Mouse (Mus musculus): Measurements from ENCODE around the gene Sec23b. TPM values are rescaled to one million over a fixed set of nuclear protein-coding genes. Genes with fewer than 3 reads are reported as not detected.

Gene Sec23b
- polyA plus RNA-seq, 2 experiments from 2014 or later = 74.5 to 101 TPM

DNA sequence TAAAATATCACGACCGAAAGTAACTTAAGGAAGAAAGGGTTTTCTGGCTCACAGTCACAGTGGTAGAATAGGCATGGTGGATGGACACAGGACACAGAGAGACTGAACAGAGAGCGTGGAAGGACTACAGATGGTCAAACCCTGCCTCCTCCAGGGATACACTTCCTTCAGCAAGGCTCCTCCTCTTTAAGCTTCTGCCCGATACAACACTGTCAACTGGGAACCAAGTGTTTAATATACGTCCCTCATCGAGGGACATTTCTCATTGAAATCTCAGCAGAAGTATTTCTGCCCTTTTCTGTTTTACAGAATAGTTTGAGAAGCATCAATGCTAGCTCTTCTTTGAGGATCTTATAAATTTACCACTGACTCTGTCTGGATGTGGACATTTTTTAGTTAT is 57.9 kb downstream of the Sec23b start:
- no peak for ATAC-seq

GRCm38 (mm10) chr2:144617074-144617874 is 61.2 kb downstream of the Sec23b start:
- no peak for ATAC-seq

DNA sequence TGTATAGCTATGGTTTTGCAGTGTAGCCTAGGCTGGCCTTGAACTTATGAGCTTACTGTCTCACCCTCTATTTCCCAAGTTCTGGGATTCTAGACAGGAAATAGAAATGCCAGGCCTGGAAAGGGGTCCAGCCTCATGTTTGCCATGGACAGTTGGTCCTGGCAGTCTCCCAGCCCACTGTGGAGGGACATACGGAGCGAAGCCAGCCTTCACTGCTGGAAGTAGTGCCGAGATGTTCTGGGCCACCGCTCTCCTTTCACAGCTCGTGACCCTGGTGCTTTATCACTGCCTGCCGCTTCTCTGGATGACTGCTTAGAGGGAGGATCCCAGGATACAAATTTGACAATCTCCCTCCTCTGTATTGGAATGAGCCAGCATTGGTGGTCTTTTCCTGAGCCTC is 65.5 kb downstream of the Sec23b start:
- no peak for ATAC-seq

- ATAC-seq = no peak
These were observed 77.5 kb downstream of the Sec23b start for GRCm38 (mm10) chr2:144633551-144633950.

GRCm38 (mm10) chr2:144634231-144634630 is 78.2 kb downstream of the Sec23b start:
- no peak for ATAC-seq

DNA sequence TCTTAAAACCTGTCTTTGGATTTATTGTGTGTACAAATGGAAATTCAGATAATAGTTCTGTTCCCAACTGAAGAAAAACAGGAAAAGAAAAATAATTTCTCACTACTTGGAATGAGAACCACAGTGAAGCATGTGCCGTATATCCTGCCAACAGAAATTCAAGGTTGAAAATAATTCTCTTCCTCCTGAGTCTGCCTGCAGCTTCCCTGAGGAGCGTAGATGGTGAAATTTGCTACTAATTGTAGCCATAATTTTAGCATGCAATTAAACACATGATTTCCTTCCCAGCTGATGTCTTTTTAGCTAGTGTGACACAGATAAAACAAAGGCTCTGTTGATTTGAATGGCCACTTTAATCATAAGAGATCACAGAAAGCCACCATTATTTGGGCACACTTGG is 78.7 kb downstream of the Sec23b start:
- no peak for ATAC-seq

- peak; percentile 81 for ATAC-seq
These were observed 79.8 kb downstream of the Sec23b start for GRCm38 (mm10) chr2:144635644-144636320.

- no peak for ATAC-seq
These were observed 81.2 kb downstream of the Sec23b start for GRCm38 (mm10) chr2:144637204-144637603.

DNA sequence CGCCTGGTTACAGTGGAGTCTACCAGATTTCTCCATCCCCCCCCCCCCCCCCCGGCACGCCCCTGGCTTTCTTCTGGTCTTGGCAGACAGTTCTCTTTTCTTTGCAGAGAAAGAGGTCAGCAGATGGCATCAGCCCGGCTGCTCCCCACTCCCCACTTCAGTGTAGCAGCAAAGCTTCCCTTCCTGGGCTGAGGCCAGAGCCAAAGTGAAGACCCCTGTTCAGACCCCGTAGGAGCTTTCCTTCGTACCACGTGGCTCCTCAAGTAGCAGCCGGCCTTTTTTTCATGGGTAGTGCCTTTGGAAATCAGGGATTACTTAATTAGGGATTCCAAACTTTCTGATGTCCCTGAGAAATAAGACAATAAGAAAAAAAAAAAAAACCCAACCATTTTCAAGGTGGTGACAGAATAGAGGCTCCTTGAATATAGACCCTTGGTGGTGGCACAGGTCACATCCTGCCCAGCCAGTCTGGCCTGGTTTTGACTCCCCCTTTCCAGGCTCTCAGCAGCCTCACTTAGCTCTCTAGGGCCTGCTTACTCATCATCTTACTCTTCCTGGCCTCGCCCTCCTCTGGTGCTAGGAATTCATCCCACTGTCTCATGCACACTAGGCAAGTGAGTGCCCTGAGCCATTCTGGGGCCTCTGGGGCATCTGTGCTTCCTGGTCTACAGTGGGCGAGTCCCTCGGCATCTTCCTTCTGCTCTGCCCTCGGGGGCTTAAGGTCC is 81.8 kb downstream of the Sec23b start:
- no peak for ATAC-seq

DNA sequence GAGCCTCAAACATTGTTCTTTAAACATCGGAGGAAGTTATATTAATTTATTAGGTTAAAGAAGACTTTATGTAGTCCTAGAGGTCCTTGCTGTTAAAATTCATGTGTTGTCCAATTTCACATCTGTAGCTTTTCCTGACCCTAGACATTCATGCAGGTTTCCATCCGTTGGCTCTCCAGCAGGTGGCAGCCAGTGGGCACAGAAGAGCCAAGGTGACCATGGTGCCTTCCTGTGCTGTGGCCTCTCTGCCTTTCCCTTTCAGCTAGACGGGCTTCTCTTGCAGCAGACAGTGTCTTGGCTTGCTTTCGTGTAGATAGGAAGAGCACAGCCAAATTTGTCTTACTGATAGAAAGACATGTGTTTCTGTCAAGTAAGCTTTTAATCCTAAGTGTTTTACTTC is 82.7 kb downstream of the Sec23b start:
- ATAC-seq = no peak

DNA sequence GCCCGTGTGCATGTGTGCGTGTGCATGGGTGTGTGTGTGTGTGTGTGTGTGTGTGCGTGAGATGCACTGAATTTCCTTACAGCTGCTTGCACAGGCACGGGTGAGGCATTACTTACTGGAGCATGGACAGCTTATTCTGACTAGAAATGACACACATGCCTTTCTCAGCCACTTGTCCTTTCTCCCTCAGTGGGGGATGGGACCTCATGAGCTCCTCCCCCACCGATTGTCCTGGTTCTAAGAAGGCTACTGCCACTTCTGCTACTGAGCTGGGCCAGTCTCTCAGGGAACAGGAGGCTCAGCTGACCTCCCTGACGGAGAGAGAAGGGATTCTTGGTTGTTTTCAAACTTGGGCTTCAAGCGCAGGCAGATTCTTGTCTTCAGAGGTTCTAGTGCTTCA is 84.1 kb downstream of the Sec23b start:
- no peak for ATAC-seq

Other genes with a start within 250 kb of the Sec23b start
- not detected for gene Ovol2, start 224.1 kb upstream of the Sec23b start, polyA plus RNA-seq (2017; shearing (Covaris generic))
- gene Kat14, start 187.2 kb upstream of the Sec23b start, polyA plus RNA-seq (2017; shearing (Covaris generic)) = 10 to 100 TPM; 16.5 to 16.7 TPM
- gene Pet117, start 187.2 kb upstream of the Sec23b start, polyA plus RNA-seq (2017; shearing (Covaris generic)) = 1 to 10 TPM in 1 of 2 experiments, not detected in 1; 1.8 TPM
- gene Dzank1, start 28.8 kb upstream of the Sec23b start, polyA plus RNA-seq (2017; shearing (Covaris generic)) = under 1 TPM in 1 of 2 experiments, not detected in 1; 0.96 TPM
- 10 to 100 TPM; 22.8 to 25.4 TPM for gene Polr3f, start 28.5 kb upstream of the Sec23b start, polyA plus RNA-seq (2017; shearing (Covaris generic))
- gene Rbbp9, start 5.4 kb upstream of the Sec23b start, polyA plus RNA-seq (2017; shearing (Covaris generic)) = 1 to 10 TPM; 8.5 to 9.6 TPM
- 10 to 100 TPM; 18.1 to 28.9 TPM for gene Smim26, start 37.8 kb downstream of the Sec23b start, polyA plus RNA-seq (2017; shearing (Covaris generic))
- gene Dtd1, start 43.7 kb downstream of the Sec23b start, polyA plus RNA-seq (2017; shearing (Covaris generic)) = 10 to 100 TPM; 77.6 to 83.2 TPM